In genomic region chr11:26489761-26490466, GRCm38 (mm10) we compare ENCODE assay signal across 8 mouse cellular contexts.
DNase-seq lines count a peak whose midpoint lies in the region; ATAC-seq and TF ChIP-seq lines count a peak whose summit lies in the region.

No protein-coding gene starts in this region.

- no peaks in the 10 kb centered on the region for H3K4me1 ChIP-seq in cerebellum, adult 2 months (ENCODE audit: control insufficient read depth, insufficient read depth, low read length)
- H3K4me1 ChIP-seq in forebrain, embryonic 11.5 days (replicated peaks; ENCODE audit: control insufficient read depth, insufficient read depth, low read length): no peaks in the 10 kb centered on the region
- no peaks in the 10 kb centered on the region for H3K4me1 ChIP-seq in heart, embryonic 16.5 days (ENCODE audit: control insufficient read depth, insufficient read depth, low read length)
- no peaks in the 10 kb centered on the region for H3K4me1 ChIP-seq in liver, embryonic 11.5 days (replicated peaks; ENCODE audit: control insufficient read depth, insufficient read depth, low read length)
- H3K4me1 ChIP-seq in neural tube, embryonic 14.5 days (ENCODE audit: control insufficient read depth, insufficient read depth, low read length): no peaks in the 10 kb centered on the region

- no peak overlapping the region for H3K4me2 ChIP-seq in forebrain, embryonic 11.5 days (ENCODE audit: low read depth, low read length, severe bottlenecking)
- no peak overlapping the region; the same call in 1 of the 2 replicates for H3K4me2 ChIP-seq in heart, embryonic 16.5 days (ENCODE audit: low read depth, low read length)
- no peak overlapping the region for H3K4me2 ChIP-seq in liver, embryonic 11.5 days
- no peak overlapping the region for H3K4me2 ChIP-seq in neural tube, embryonic 14.5 days (ENCODE audit: low read depth, low read length)

- 78% methylated on average over 12 of the region's 12 CpGs for WGBS in cerebellum, adult 2 months
- WGBS in forebrain, embryonic 11.5 days: 75% methylated on average over 12 of the region's 12 CpGs
- 48% methylated on average over 12 of the region's 12 CpGs for WGBS in heart, embryonic 16.5 days
- WGBS in liver, embryonic 11.5 days: 58% methylated on average over 12 of the region's 12 CpGs
- 59% methylated on average over 12 of the region's 12 CpGs for WGBS in neural tube, embryonic 14.5 days

- H3K4me3 ChIP-seq in cerebellum, adult 2 months (replicated peaks; ENCODE audit: insufficient read depth, low read depth, low read length): no peak overlapping the region
- H3K4me3 ChIP-seq in forebrain, embryonic 11.5 days (ENCODE audit: low read depth, low read length): no peak overlapping the region
- no peak overlapping the region for H3K4me3 ChIP-seq in heart, embryonic 16.5 days (ENCODE audit: low read length)
- H3K4me3 ChIP-seq in liver, embryonic 11.5 days (ENCODE audit: low read depth, low read length): no peak overlapping the region
- H3K4me3 ChIP-seq in neural tube, embryonic 14.5 days (ENCODE audit: low read depth, low read length): no peak overlapping the region

- H3K27ac ChIP-seq in cerebellum, adult 2 months (ENCODE audit: insufficient read depth, low read length): no peak overlapping the region
- H3K27ac ChIP-seq in forebrain, embryonic 11.5 days (ENCODE audit: low read depth, low read length): no peak overlapping the region
- peak overlapping the region; percentile 7; the same call in 1 of the 2 replicates for H3K27ac ChIP-seq in heart, embryonic 16.5 days (ENCODE audit: low read length)
- H3K27ac ChIP-seq in liver, embryonic 11.5 days (ENCODE audit: low read depth, low read length): no peak overlapping the region
- H3K27ac ChIP-seq in neural tube, embryonic 14.5 days (ENCODE audit: low read depth, low read length): no peak overlapping the region

- no peaks in the 10 kb centered on the region for H3K36me3 ChIP-seq in forebrain, embryonic 11.5 days (ENCODE audit: control insufficient read depth, insufficient read depth, low read length)
- H3K36me3 ChIP-seq in heart, embryonic 16.5 days (ENCODE audit: control insufficient read depth, insufficient read depth): no peaks in the 10 kb centered on the region
- no peaks in the 10 kb centered on the region for H3K36me3 ChIP-seq in liver, embryonic 11.5 days (ENCODE audit: control insufficient read depth, insufficient read depth, low read length)
- H3K36me3 ChIP-seq in neural tube, embryonic 14.5 days (ENCODE audit: control insufficient read depth, insufficient read depth, low read length): no peaks in the 10 kb centered on the region

- TF ChIP-seq CTCF in cerebellum, adult 2 months (IDR thresholded peaks at IDR 0.05; ENCODE audit: borderline replicate concordance, insufficient read depth, low read depth, low read length): peak; percentile 34; the same call in 1 of the 2 replicates

- no peaks in the 10 kb centered on the region for H3K27me3 ChIP-seq in cerebellum, adult 2 months (ENCODE audit: control insufficient read depth, insufficient read depth, low read length)
- H3K27me3 ChIP-seq in forebrain, embryonic 11.5 days (ENCODE audit: control insufficient read depth, insufficient read depth, low read length): no peaks in the 10 kb centered on the region
- H3K27me3 ChIP-seq in heart, embryonic 16.5 days (ENCODE audit: control insufficient read depth, insufficient read depth, low read length): no peaks in the 10 kb centered on the region
- no peaks in the 10 kb centered on the region for H3K27me3 ChIP-seq in liver, embryonic 11.5 days (replicated peaks; ENCODE audit: control insufficient read depth, insufficient read depth, low read length)
- H3K27me3 ChIP-seq in neural tube, embryonic 14.5 days (ENCODE audit: control insufficient read depth, insufficient read depth, low read length): no peaks in the 10 kb centered on the region

- no peak for TF ChIP-seq POLR2A in cerebellum, adult 2 months (IDR thresholded peaks at IDR 0.05; ENCODE audit: borderline replicate concordance, insufficient read depth, low read length)

- no peak overlapping the region for H3K9ac ChIP-seq in forebrain, embryonic 11.5 days (ENCODE audit: low read length)
- H3K9ac ChIP-seq in heart, embryonic 16.5 days (ENCODE audit: low read length): no peak overlapping the region
- H3K9ac ChIP-seq in liver, embryonic 11.5 days (ENCODE audit: low read depth, low read length): no peak overlapping the region
- H3K9ac ChIP-seq in neural tube, embryonic 14.5 days (replicated peaks; ENCODE audit: low read depth, low read length): no peak overlapping the region

- peak in 1 of 2 experiments; percentile 15 for DNase-seq in cerebellum, adult 2 months
- no peak for DNase-seq in cerebellum, adult 11-12 months
- DNase-seq in forebrain, embryonic 11.5 days (ENCODE audit: low spot score): peak; percentile 57
- peak; percentile 84 for DNase-seq in kidney, postnatal 10 days
- peak; percentile 38 for DNase-seq in liver, embryonic 11.5 days (ENCODE audit: low spot score)
- DNase-seq in spleen, postnatal 4 days (ENCODE audit: low spot score in 2 of 2): no peak

- no peaks in the 10 kb centered on the region for H3K9me3 ChIP-seq in forebrain, embryonic 11.5 days (ENCODE audit: control insufficient read depth, low read length)
- H3K9me3 ChIP-seq in heart, embryonic 16.5 days (replicated peaks; ENCODE audit: control insufficient read depth, low read length): no peaks in the 10 kb centered on the region
- no peaks in the 10 kb centered on the region for H3K9me3 ChIP-seq in liver, embryonic 11.5 days (ENCODE audit: control insufficient read depth, low read length)
- no peaks in the 10 kb centered on the region for H3K9me3 ChIP-seq in neural tube, embryonic 14.5 days (ENCODE audit: control insufficient read depth, low read length)

- ATAC-seq in forebrain, embryonic 11.5 days (replicated peaks; ENCODE audit: low FRiP score): no peak
- no peak; the same call in 1 of the 2 replicates for ATAC-seq in heart, embryonic 16.5 days (replicated peaks; ENCODE audit: extremely low read depth, insufficient read depth, low FRiP score)
- ATAC-seq in liver, embryonic 11.5 days (replicated peaks; ENCODE audit: low FRiP score): peak; percentile 58
- ATAC-seq in neural tube, embryonic 14.5 days (ENCODE audit: low read depth): peak; percentile 68; the same call in 1 of the 2 replicates

Comparison
In these comparisons a context has a peak if more than half of its experiments do, and no peak if none do; other contexts are left out.
1. DNase-seq: peak in forebrain, embryonic 11.5 days (single experiment), kidney, postnatal 10 days (single experiment) and liver, embryonic 11.5 days (single experiment); none in cerebellum, adult 11-12 months (single experiment) and spleen, postnatal 4 days (0 of 2).
2. ATAC-seq: peak in liver, embryonic 11.5 days (single experiment) and neural tube, embryonic 14.5 days (single experiment); none in forebrain, embryonic 11.5 days (single experiment) and heart, embryonic 16.5 days (single experiment).